Mouse (Mus musculus) limb, embryonic 10.5 days (tissue): ENCODE measurements around the gene Med24. TPM values are rescaled to one million over a fixed set of nuclear protein-coding genes. Genes with fewer than 3 reads are reported as not detected.
A peak's percentile ranks its signal among the peaks of the same experiment; 100 is the strongest.
"Not testable (repeated sequence)": the region's sequence is repeated elsewhere in the genome, so short reads cannot be mapped to it uniquely, and the experiment has no call there.

Experiments used
- DNase-seq: peaks from one replicate; pipeline ENCODE4 v3.0.0-alpha.2; 2017; ENCODE audit warnings: low spot score
- H3K27ac ChIP-seq: fragments of 300-500 bp; sonication (generic); 2 replicates; pipeline ENCODE4 v1.5.1; 2016; ENCODE audit warnings: mild to moderate bottlenecking
- H3K27me3 ChIP-seq: fragments of 300-500 bp; sonication (generic); 2 replicates; pipeline ENCODE4 v1.6.1; 2016; ENCODE audit warnings: low read depth, mild to moderate bottlenecking; ENCODE audit not compliant: poor library complexity, severe bottlenecking
- H3K36me3 ChIP-seq: fragments of 300-500 bp; sonication (generic); 2 replicates; pipeline ENCODE4 v1.6.1; 2016; ENCODE audit warnings: mild to moderate bottlenecking, moderate library complexity
- H3K4me1 ChIP-seq: fragments of 300-500 bp; sonication (generic); 2 replicates; pipeline ENCODE4 v1.6.1; 2016
- H3K4me3 ChIP-seq: fragments of 300-500 bp; sonication (generic); 2 replicates; pipeline ENCODE4 v1.5.1; 2016; ENCODE audit warnings: mild to moderate bottlenecking, moderate library complexity
- H3K9me3 ChIP-seq: fragments of 300-500 bp; sonication (generic); replicated peaks from 2 replicates; pipeline ENCODE4 v1.6.1; 2016; ENCODE audit warnings: mild to moderate bottlenecking
- WGBS: fragments of 180-500 bp; shearing (Covaris S2); methylation state at CpG from one replicate; pipeline ENCODE4 v1.1.7; 2016; 5-methylcytosine and 5-hydroxymethylcytosine counted together
- polyA plus RNA-seq: library from polyadenylated mRNA; unstranded; fragments of >200 nt; fragmentation: Nextera tagmentation; extraction: Ambion mirVana; gene quantifications from 2 replicates; pipeline ENCODE4 v1.2.1, GENCODE M21; 2016

Med24 gene
- polyA plus RNA-seq, 1 experiment from 2014 or later, result 82.6 TPM

- H3K4me3 ChIP-seq, H3K27ac ChIP-seq, H3K4me1 ChIP-seq, H3K9me3 ChIP-seq, H3K36me3 ChIP-seq: not testable (repeated sequence)
- H3K27me3 ChIP-seq, result peaks cover 17% of the 10 kb centered on the region; the same call in 1 of the 2 replicates
- 16% methylated on average over 7 of the region's 7 CpGs for WGBS
- peak; percentile 66 for DNase-seq
Measured at GRCm38 (mm10) chr11:98655076-98655475, 74.2 kb downstream of the Med24 start.

Other genes starting within 250 kb of the Med24 start
- not detected in 2 replicates for gene Ikzf3, start 183.4 kb downstream of the Med24 start, polyA plus RNA-seq
- gene Zpbp2, start 178.3 kb downstream of the Med24 start, polyA plus RNA-seq, result 0.14 TPM in 1 of 2 replicates, not detected in the other
- gene Ormdl3, start 142.1 kb downstream of the Med24 start, polyA plus RNA-seq, result 46.9 and 55.0 TPM in 2 replicates
- gene Lrrc3c, start 131.1 kb downstream of the Med24 start, polyA plus RNA-seq, result not detected in 2 replicates
- gene Gm12355, start 103.8 kb downstream of the Med24 start, polyA plus RNA-seq, result 1.3 and 1.8 TPM in 2 replicates
- gene Gsdma3, start 103.1 kb downstream of the Med24 start, polyA plus RNA-seq, result not detected in 2 replicates
- gene Gsdma2, start 82.7 kb downstream of the Med24 start, polyA plus RNA-seq, result not detected in 2 replicates
- 0.05 TPM in 1 of 2 replicates, not detected in the other for gene Gsdma, start 65.1 kb downstream of the Med24 start, polyA plus RNA-seq
- gene Psmd3, start 46.9 kb downstream of the Med24 start, polyA plus RNA-seq, result 284 and 303 TPM in 2 replicates
- not detected in 2 replicates for gene Csf3, start 28.2 kb downstream of the Med24 start, polyA plus RNA-seq
- 6.3 and 11.6 TPM in 2 replicates for gene Thra, start 11.2 kb upstream of the Med24 start, polyA plus RNA-seq
- gene Nr1d1, start 45.9 kb upstream of the Med24 start, polyA plus RNA-seq, result 1.2 and 1.5 TPM in 2 replicates
- 22.8 and 25.0 TPM in 2 replicates for gene Msl1, start 66.1 kb upstream of the Med24 start, polyA plus RNA-seq
- 46.7 and 51.9 TPM in 2 replicates for gene Casc3, start 75.5 kb upstream of the Med24 start, polyA plus RNA-seq
- gene Rapgefl1, start 107.3 kb upstream of the Med24 start, polyA plus RNA-seq, result 1.4 and 1.9 TPM in 2 replicates
- 5.4 and 6.2 TPM in 2 replicates for gene Wipf2, start 134.2 kb upstream of the Med24 start, polyA plus RNA-seq
- 69.9 and 79.5 TPM in 2 replicates for gene Cdc6, start 178.4 kb upstream of the Med24 start, polyA plus RNA-seq
- gene Rara, start 198.4 kb upstream of the Med24 start, polyA plus RNA-seq, result 38.4 and 43.7 TPM in 2 replicates